In the genomic region with DNA sequence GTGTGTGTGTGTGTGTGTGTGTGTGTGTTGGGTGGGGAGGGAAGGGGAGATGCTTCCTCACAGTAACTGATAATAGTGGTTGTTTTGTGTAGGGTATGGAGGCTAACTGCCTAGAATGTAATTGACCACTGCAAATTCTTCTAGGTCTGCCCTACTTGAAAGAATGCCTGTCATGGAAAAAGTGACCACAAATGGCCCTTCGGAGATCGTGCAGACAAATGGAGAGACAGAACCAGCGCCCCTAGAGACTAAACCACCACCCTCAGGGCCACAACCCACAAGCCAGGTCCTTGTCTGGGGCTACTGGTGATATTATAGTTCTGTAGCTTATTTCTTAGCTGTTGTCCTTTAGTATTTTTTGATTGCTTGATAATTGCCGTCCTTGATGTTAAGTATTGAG, we compare ENCODE assay signal across 16 mouse cellular contexts.
"Had no signal": no experiment of that assay in that cellular context is flagged by ENCODE, and none has a peak within 500 bp of the region (broad histone marks: within the 10 kb centered on the region; RNA-seq: fewer than 3 reads in every experiment).

No protein-coding gene starts in this region.

- H3K4me1 ChIP-seq: neural tube, embryonic 13.5 days; neural tube, embryonic 15.5 days; stomach, embryonic 15.5 days had no signal

- H3K27ac ChIP-seq: neural tube, embryonic 13.5 days; neural tube, embryonic 15.5 days; stomach, embryonic 15.5 days; stomach, postnatal 0 days had no signal

- H3K27me3 ChIP-seq: neural tube, embryonic 13.5 days; neural tube, embryonic 15.5 days; stomach, embryonic 15.5 days had no signal

- H3K4me3 ChIP-seq: neural tube, embryonic 13.5 days; neural tube, embryonic 15.5 days; stomach, embryonic 15.5 days had no signal

- H3K9ac ChIP-seq: neural tube, embryonic 13.5 days; neural tube, embryonic 15.5 days; stomach, embryonic 15.5 days had no signal

- H3K4me2 ChIP-seq: neural tube, embryonic 13.5 days; neural tube, embryonic 15.5 days; stomach, embryonic 15.5 days had no signal

- H3K9me3 ChIP-seq: neural tube, embryonic 13.5 days; neural tube, embryonic 15.5 days; stomach, embryonic 15.5 days had no signal

- DNase-seq: retina, postnatal 1 day; right cerebral cortex, adult 18-20 months; right cerebral cortex, postnatal 14 days; right cerebral cortex, postnatal 25 days; right cerebral cortex, postnatal 4 days; spleen, adult 18-20 months; thymus, adult 18-20 months; thymus, adult 2 months; thymus, postnatal 14 days; thymus, postnatal 25 days; thymus, postnatal 36 days; thymus, postnatal 4 days had no signal
